In the genomic region with DNA sequence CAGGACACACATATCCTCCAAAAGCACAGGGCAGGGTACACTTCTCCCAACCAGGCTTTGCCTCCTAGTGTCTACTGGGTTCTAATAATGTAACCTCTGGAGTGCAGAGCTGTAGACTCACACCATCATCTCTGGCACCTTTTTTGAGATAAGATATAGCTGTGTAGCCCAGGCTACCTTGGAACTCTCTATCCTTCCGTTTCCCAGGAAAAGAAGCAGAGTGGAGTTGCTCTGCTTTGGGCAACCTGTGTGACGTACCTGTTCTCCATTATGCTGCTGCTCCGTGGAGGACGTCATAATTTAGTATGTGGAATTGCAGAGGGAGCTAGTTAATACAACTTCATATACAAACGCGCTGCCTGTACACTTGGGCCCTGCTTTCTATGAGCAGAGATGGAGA, we compare ENCODE assay signal across 10 mouse cellular contexts. TPM values are rescaled to one million over a fixed set of nuclear protein-coding genes. Genes with fewer than 3 reads are reported as not detected.
DNase-seq lines count a peak whose midpoint lies in the region; ATAC-seq and TF ChIP-seq lines count a peak whose summit lies in the region.
"Had no signal": no experiment of that assay in that cellular context is flagged by ENCODE, and none has a peak within 500 bp of the region (broad histone marks: within the 10 kb centered on the region; RNA-seq: fewer than 3 reads in every experiment).

Ankrd53 (plus strand) TSS at position 301 of the 400 bp plus-strand sequence.

- in situ Hi-C loops in ES-E14 (cut with MboI; ENCODE audit: low sequenced_read_pairs in 2 of 2, unreplicated experiment in 2 of 2): no loop called here

- H3K4me1 ChIP-seq in heart, embryonic 14.5 days (ENCODE audit: control insufficient read depth in 2 of 2, insufficient read depth in 2 of 2, low read length in 2 of 2): peaks cover 13 to 18% of the 10 kb centered on the region in 2 experiments; a peak in 2 of 4 replicates
- H3K4me1 ChIP-seq in ES-E14 (ENCODE audit: control insufficient read depth in 2 of 2, insufficient read depth in 2 of 2, low read length in 2 of 2, poor library complexity in 1 of 2): peaks cover 2% of the 10 kb centered on the region in 2 experiments; a peak in 2 of 4 replicates
- H3K4me1 ChIP-seq in hindbrain, embryonic 12.5 days: peaks cover 12% of the 10 kb centered on the region
- H3K4me1 ChIP-seq in midbrain, embryonic 10.5 days: peaks cover 23% of the 10 kb centered on the region

- H3K36me3 ChIP-seq in heart, embryonic 14.5 days (ENCODE audit: control insufficient read depth, insufficient read depth, low read length): no peaks in the 10 kb centered on the region
- H3K36me3 ChIP-seq in ES-E14 (ENCODE audit: control insufficient read depth, insufficient read depth, low read length, poor library complexity, severe bottlenecking): no peaks in the 10 kb centered on the region
- H3K36me3 ChIP-seq in hindbrain, embryonic 12.5 days: no peaks in the 10 kb centered on the region
- no peaks in the 10 kb centered on the region for H3K36me3 ChIP-seq in midbrain, embryonic 10.5 days

- DNase-seq in heart, adult 8-10 months (ENCODE audit: low spot score): no peak
- DNase-seq in ES-E14 (ENCODE audit: low read depth, low spot score): no peak
- no peak for DNase-seq in midbrain, embryonic 10.5 days (ENCODE audit: low spot score)
- no peak for DNase-seq in thymus, postnatal 0 days (ENCODE audit: low spot score)
- no peak for DNase-seq in cerebellum, postnatal 14 days
- DNase-seq in layer of hippocampus, postnatal 25 days (ENCODE audit: extremely low spot score in 1 of 2, low spot score in 1 of 2): no peak
- DNase-seq: adrenal gland, adult 8-10 months; layer of hippocampus, postnatal 36 days had no signal

- 29% methylated on average over 6 of the region's 6 CpGs for WGBS in heart, embryonic 14.5 days
- WGBS in hindbrain, embryonic 12.5 days: 23% methylated on average over 6 of the region's 6 CpGs
- WGBS in midbrain, embryonic 10.5 days: 13% methylated on average over 6 of the region's 6 CpGs

- H3K27me3 ChIP-seq in heart, embryonic 14.5 days (ENCODE audit: control insufficient read depth, insufficient read depth, low read length): peaks cover 55% of the 10 kb centered on the region
- peaks cover 80% of the 10 kb centered on the region for H3K27me3 ChIP-seq in hindbrain, embryonic 12.5 days
- H3K27me3 ChIP-seq in midbrain, embryonic 10.5 days (ENCODE audit: low read depth, poor library complexity, severe bottlenecking): peaks cover 85% of the 10 kb centered on the region

- H3K9me3 ChIP-seq in heart, embryonic 14.5 days (ENCODE audit: control insufficient read depth, low read length): no peaks in the 10 kb centered on the region
- no peaks in the 10 kb centered on the region for H3K9me3 ChIP-seq in ES-E14 (ENCODE audit: control insufficient read depth, insufficient read depth, low read depth, low read length)
- no peaks in the 10 kb centered on the region for H3K9me3 ChIP-seq in hindbrain, embryonic 12.5 days (replicated peaks)
- no peaks in the 10 kb centered on the region for H3K9me3 ChIP-seq in midbrain, embryonic 10.5 days (replicated peaks)

- H3K4me3 ChIP-seq in heart, embryonic 14.5 days (ENCODE audit: control insufficient read depth in 1 of 2, insufficient read depth in 1 of 2, low read depth in 1 of 2, low read length in 2 of 2): peak within 1 kb of the TSS; percentile 17 to 41
- H3K4me3 ChIP-seq in ES-E14 (ENCODE audit: insufficient read depth in 1 of 2, low read depth in 1 of 2, low read length in 2 of 2, poor library complexity in 1 of 2, severe bottlenecking in 1 of 2): peak within 1 kb of the TSS; percentile 20 to 50
- peak within 1 kb of the TSS; percentile 24 for H3K4me3 ChIP-seq in hindbrain, embryonic 12.5 days
- H3K4me3 ChIP-seq in midbrain, embryonic 10.5 days: peak within 1 kb of the TSS; percentile 48

- no peak within 1 kb of the TSS for H3K27ac ChIP-seq in heart, embryonic 14.5 days (replicated peaks in 1 of 2; ENCODE audit: control insufficient read depth in 1 of 2, insufficient read depth in 1 of 2, low read depth in 2 of 2, low read length in 2 of 2)
- H3K27ac ChIP-seq in ES-E14 (ENCODE audit: insufficient read depth, low read depth, low read length, poor library complexity, severe bottlenecking): no peak within 1 kb of the TSS
- no peak within 1 kb of the TSS for H3K27ac ChIP-seq in hindbrain, embryonic 12.5 days
- H3K27ac ChIP-seq in midbrain, embryonic 10.5 days (replicated peaks): no peak within 1 kb of the TSS; the same call in 1 of the 2 replicates

- H3K4me2 ChIP-seq in heart, embryonic 14.5 days (ENCODE audit: low read length): peak within 1 kb of the TSS; percentile 83
- H3K4me2 ChIP-seq in hindbrain, embryonic 12.5 days (replicated peaks): peak within 1 kb of the TSS; percentile 49

- peak within 1 kb of the TSS; percentile 62 for H3K9ac ChIP-seq in heart, embryonic 14.5 days (ENCODE audit: low read length)
- H3K9ac ChIP-seq in ES-E14 (ENCODE audit: insufficient read depth, low read depth, low read length, poor library complexity, severe bottlenecking): peak within 1 kb of the TSS; percentile 19; the same call in 1 of the 2 replicates
- H3K9ac ChIP-seq in hindbrain, embryonic 12.5 days: no peak within 1 kb of the TSS

- no peak for ATAC-seq in heart, embryonic 14.5 days (ENCODE audit: insufficient number of reproducible peaks, insufficient read depth, low FRiP score, low read depth)
- ATAC-seq in hindbrain, embryonic 12.5 days (ENCODE audit: low FRiP score): 0 out of 2 replicates have a peak, but pooled peaks have one; percentile 8

TF ChIP-seq in ES-E14, 5 proteins besides CTCF, POLR2A, EP300 and RAD21:
- no peak for TF ChIP-seq HCFC1 (IDR thresholded peaks at IDR 0.05; ENCODE audit: borderline replicate concordance, insufficient read depth, low read length)
- TF ChIP-seq MAFK (IDR thresholded peaks at IDR 0.05; ENCODE audit: insufficient read depth, low read depth, low read length): no peak
- no peak for TF ChIP-seq CHD2 (IDR thresholded peaks at IDR 0.05; ENCODE audit: low read depth, low read length)
- TF ChIP-seq ZNF384 (IDR thresholded peaks at IDR 0.05; ENCODE audit: low read depth, low read length): no peak

RNA-seq across cellular contexts. Expression of gene Ankrd53, which starts in this region (rescaled TPM):
- polyA plus RNA-seq in heart, embryonic 14.5 days (2014; fragmentation: Nextera tagmentation; extraction: Ambion mirVana): not detected in 2 replicates
- total RNA-seq in heart, adult 8-10 months (2022): under 1 TPM in 1 of 4 experiments, not detected in 3; 0.22 TPM
- 0.16 and 0.18 TPM in 2 replicates for total RNA-seq in ES-E14 (2012; rRNA removed)
- 0.13 TPM in 1 of 2 replicates, not detected in the other for polyA plus RNA-seq in hindbrain, embryonic 12.5 days (2016; fragmentation: Nextera tagmentation; extraction: Ambion mirVana)
- polyA plus RNA-seq in midbrain, embryonic 10.5 days (2016; fragmentation: Nextera tagmentation; extraction: Ambion mirVana): 0.24 TPM in 1 of 2 replicates, not detected in the other
- 0.10 TPM in 1 of 2 replicates, not detected in the other for polyA plus RNA-seq in thymus, postnatal 0 days (2015; fragmentation: Nextera tagmentation; extraction: Ambion mirVana)
- total RNA-seq in layer of hippocampus, postnatal 25 days (2021): not detected
- total RNA-seq: layer of hippocampus, postnatal 36 days had no signal

Comparison
In these comparisons a context has a peak if more than half of its experiments do, and no peak if none do; other contexts are left out.
1. Peak in ATAC-seq, H3K4me3 ChIP-seq and H3K4me2 ChIP-seq in hindbrain, embryonic 12.5 days; RNA of the gene not detected or under 1 TPM.